Mouse (Mus musculus): ENCODE measurements around the gene Slc17a6.

DNA sequence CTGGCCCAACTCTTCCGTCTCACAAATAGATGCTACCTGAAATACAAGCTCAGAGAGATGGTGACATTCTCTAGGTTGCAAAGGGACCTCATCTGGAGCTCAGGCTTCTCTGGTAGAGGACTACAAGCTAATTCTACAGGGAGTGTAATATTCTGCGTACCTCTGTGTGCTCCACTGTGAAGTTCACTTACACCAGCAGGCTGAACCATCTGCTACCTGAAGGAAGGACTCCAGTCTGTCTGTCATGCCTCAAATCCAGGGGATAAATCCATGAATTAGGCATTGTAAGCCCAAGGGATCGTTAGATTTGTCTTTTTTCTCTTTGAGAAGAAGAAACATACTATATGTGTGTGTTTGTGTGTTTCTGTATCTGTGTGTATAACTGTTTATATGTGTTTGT, 9.4 kb downstream of the Slc17a6 start:
- no peak for TF ChIP-seq GATA1 (IDR thresholded peaks at IDR 0.05; ENCODE audit: low read length)
- no peak for TF ChIP-seq TAL1 (IDR thresholded peaks at IDR 0.05; ENCODE audit: low read length)
